ENCODE assay signal across 7 mouse cellular contexts in the genomic region with DNA sequence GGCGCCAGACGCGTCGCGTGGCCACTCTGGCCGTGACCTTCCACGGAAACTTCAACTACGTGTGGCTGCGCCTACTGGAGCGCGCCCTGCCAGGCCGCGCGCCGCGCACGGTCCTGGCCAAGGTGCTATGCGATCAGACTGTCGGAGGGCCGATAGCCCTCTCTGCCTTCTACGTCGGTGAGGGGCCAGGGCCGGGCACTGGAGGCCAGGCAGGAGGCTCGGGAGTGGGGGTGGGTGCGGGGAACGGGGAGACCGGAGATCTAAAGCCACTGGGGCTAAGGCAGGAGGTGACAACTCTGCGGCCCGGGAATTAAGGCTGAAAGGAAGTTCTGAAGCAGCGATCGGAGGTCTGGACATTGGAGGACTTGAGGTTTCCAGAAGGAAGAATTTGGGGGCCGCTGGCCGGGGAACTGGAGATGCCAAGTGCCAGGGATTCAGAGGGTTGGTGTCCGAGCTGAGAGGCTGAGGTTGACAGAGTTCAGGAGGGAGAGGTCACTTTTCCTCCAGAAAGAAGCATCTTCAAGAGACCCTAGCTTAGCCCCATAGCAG. TPM values are rescaled to one million over a fixed set of nuclear protein-coding genes. Genes with fewer than 3 reads are reported as not detected.
A peak's percentile ranks its signal among the peaks of the same experiment; 100 is the strongest.
DNase-seq lines count a peak whose midpoint lies in the region; ATAC-seq and TF ChIP-seq lines count a peak whose summit lies in the region.

No protein-coding gene starts in this region.

- H3K4me2 ChIP-seq in forebrain, embryonic 14.5 days (ENCODE audit: low read length): peak overlapping the region; percentile 99
- peak overlapping the region; percentile 94 for H3K4me2 ChIP-seq in intestine, postnatal 0 days (replicated peaks; ENCODE audit: low read depth)

- H3K4me1 ChIP-seq in megakaryocyte, embryonic 14.5 days: peaks cover 19% of the 10 kb centered on the region
- peaks cover 6% of the 10 kb centered on the region; the same call in 1 of the 2 replicates for H3K4me1 ChIP-seq in forebrain, embryonic 14.5 days (ENCODE audit: control insufficient read depth, insufficient read depth, low read length)
- H3K4me1 ChIP-seq in intestine, postnatal 0 days (replicated peaks; ENCODE audit: control insufficient read depth, insufficient read depth, low read length): no peaks in the 10 kb centered on the region
- peaks cover 7% of the 10 kb centered on the region; the same call in 1 of the 2 replicates for H3K4me1 ChIP-seq in olfactory bulb, adult 2 months (ENCODE audit: control insufficient read depth, insufficient read depth, low read length)

- no peak for TF ChIP-seq POLR2A in olfactory bulb, adult 2 months (IDR thresholded peaks at IDR 0.05; ENCODE audit: insufficient read depth, low read depth, low read length)

- WGBS in forebrain, embryonic 14.5 days: 2% methylated on average over 34 of the region's 34 CpGs
- 2% methylated on average over 34 of the region's 34 CpGs for WGBS in intestine, postnatal 0 days
- 2% methylated on average over 34 of the region's 34 CpGs for WGBS in olfactory bulb, adult 2 months

- no peak for ATAC-seq in megakaryocyte, adult 5-6 weeks (ENCODE audit: poor library complexity, severe bottlenecking)
- peak; percentile 75 for ATAC-seq in forebrain, embryonic 14.5 days
- peak; percentile 87 for ATAC-seq in intestine, postnatal 0 days

- no peak for DNase-seq in forebrain, embryonic 14.5 days (ENCODE audit: low spot score)
- no peak for DNase-seq in embryo, embryonic 10.5 days (ENCODE audit: low spot score)
- DNase-seq in embryo, embryonic 11 days: no peak

- peak overlapping the region; percentile 71 for H3K9ac ChIP-seq in forebrain, embryonic 14.5 days (ENCODE audit: low read length)
- peak overlapping the region; percentile 54; the same call in 1 of the 2 replicates for H3K9ac ChIP-seq in intestine, postnatal 0 days (ENCODE audit: low read depth, low read length)

- 0 out of 2 replicates have a peak overlapping the region, but pooled peaks have one; percentile 21 for H3K27ac ChIP-seq in forebrain, embryonic 14.5 days (ENCODE audit: low read depth, low read length)
- H3K27ac ChIP-seq in intestine, postnatal 0 days (ENCODE audit: low read depth, low read length): peak overlapping the region; percentile 28; the same call in 1 of the 2 replicates
- 0 out of 2 replicates have a peak overlapping the region, but pooled peaks have one; percentile 2 for H3K27ac ChIP-seq in olfactory bulb, adult 2 months (ENCODE audit: insufficient read depth, low read depth, low read length)

- H3K4me3 ChIP-seq in megakaryocyte, embryonic 14.5 days (replicated peaks): peak overlapping the region; percentile 80
- H3K4me3 ChIP-seq in forebrain, embryonic 14.5 days (ENCODE audit: low read depth, low read length): peak overlapping the region; percentile 63
- H3K4me3 ChIP-seq in intestine, postnatal 0 days (ENCODE audit: low read depth, low read length): peak overlapping the region; percentile 54
- peak overlapping the region; percentile 65 for H3K4me3 ChIP-seq in olfactory bulb, adult 2 months (ENCODE audit: insufficient read depth, low read depth, low read length)

- H3K9me3 ChIP-seq in megakaryocyte, embryonic 14.5 days: peaks cover 2% of the 10 kb centered on the region; the same call in 1 of the 2 replicates
- no peaks in the 10 kb centered on the region for H3K9me3 ChIP-seq in forebrain, embryonic 14.5 days (replicated peaks; ENCODE audit: control insufficient read depth, low read length)
- H3K9me3 ChIP-seq in intestine, postnatal 0 days (ENCODE audit: control insufficient read depth): no peaks in the 10 kb centered on the region

- peaks cover 36% of the 10 kb centered on the region for H3K27me3 ChIP-seq in megakaryocyte, embryonic 14.5 days (replicated peaks)
- peaks cover 4% of the 10 kb centered on the region; the same call in 1 of the 2 replicates for H3K27me3 ChIP-seq in forebrain, embryonic 14.5 days (replicated peaks; ENCODE audit: control insufficient read depth, insufficient read depth, low read length)
- no peaks in the 10 kb centered on the region for H3K27me3 ChIP-seq in intestine, postnatal 0 days (replicated peaks; ENCODE audit: control insufficient read depth, insufficient read depth, low read length)

- no peaks in the 10 kb centered on the region for H3K36me3 ChIP-seq in megakaryocyte, embryonic 14.5 days (replicated peaks; ENCODE audit: low read length)
- no peaks in the 10 kb centered on the region for H3K36me3 ChIP-seq in forebrain, embryonic 14.5 days (ENCODE audit: control insufficient read depth, insufficient read depth, low read length)
- H3K36me3 ChIP-seq in intestine, postnatal 0 days (ENCODE audit: control insufficient read depth, insufficient read depth): no peaks in the 10 kb centered on the region

- TF ChIP-seq CTCF in intestine, postnatal 0 days (IDR thresholded peaks at IDR 0.05; ENCODE audit: low read depth): no peak
- no peak for TF ChIP-seq CTCF in olfactory bulb, adult 2 months (IDR thresholded peaks at IDR 0.05; ENCODE audit: insufficient read depth, low read depth, low read length)

RNA-seq across cellular contexts. Expression of a gene that starts 38.0 kb away (rescaled TPM):
- 0.20 TPM in 1 of 2 replicates, not detected in the other for polyA plus RNA-seq in megakaryocyte, embryonic 14.5 days (2012; ENCODE audit: insufficient read depth, low replicate concordance)
- 0.87 and 1.7 TPM in 2 replicates for total RNA-seq in megakaryocyte, adult 5-6 weeks (2015)
- 0.12 and 0.37 TPM in 2 replicates for total RNA-seq in megakaryocyte, adult 5-6 weeks (2017)
- 11.8 and 12.1 TPM in 2 replicates for polyA plus RNA-seq in forebrain, embryonic 14.5 days (2014; fragmentation: Nextera tagmentation; extraction: Ambion mirVana)
- 5.2 and 8.6 TPM in 2 replicates for polyA plus RNA-seq in intestine, postnatal 0 days (2015; fragmentation: Nextera tagmentation; extraction: Ambion mirVana)
- not detected in 2 replicates for polyA plus RNA-seq in olfactory bulb, adult 2 months (2012; ENCODE audit: insufficient read depth, insufficient read length, low replicate concordance, missing spikeins)

RNA-seq across cellular contexts. Expression of a gene that starts 38.0 kb away (rescaled TPM):
- polyA plus RNA-seq in megakaryocyte, embryonic 14.5 days (2012; ENCODE audit: insufficient read depth, low replicate concordance): 5.4 and 11.4 TPM in 2 replicates
- 38.3 and 46.8 TPM in 2 replicates for total RNA-seq in megakaryocyte, adult 5-6 weeks (2015)
- total RNA-seq in megakaryocyte, adult 5-6 weeks (2017): 44.7 and 56.9 TPM in 2 replicates
- polyA plus RNA-seq in forebrain, embryonic 14.5 days (2014; fragmentation: Nextera tagmentation; extraction: Ambion mirVana): 62.2 and 66.4 TPM in 2 replicates
- polyA plus RNA-seq in intestine, postnatal 0 days (2015; fragmentation: Nextera tagmentation; extraction: Ambion mirVana): 59.5 and 61.1 TPM in 2 replicates
- polyA plus RNA-seq in olfactory bulb, adult 2 months (2012; ENCODE audit: insufficient read depth, insufficient read length, low replicate concordance, missing spikeins): not detected in 2 replicates

RNA-seq across cellular contexts. Expression of a gene that starts 45.5 kb away (rescaled TPM):
- 0.43 TPM in 1 of 2 replicates, not detected in the other for polyA plus RNA-seq in megakaryocyte, embryonic 14.5 days (2012; ENCODE audit: insufficient read depth, low replicate concordance)
- total RNA-seq in megakaryocyte, adult 5-6 weeks (2015): not detected in 2 replicates
- not detected in 2 replicates for total RNA-seq in megakaryocyte, adult 5-6 weeks (2017)
- polyA plus RNA-seq in forebrain, embryonic 14.5 days (2014; fragmentation: Nextera tagmentation; extraction: Ambion mirVana): 142 and 156 TPM in 2 replicates
- 0.85 and 2.0 TPM in 2 replicates for polyA plus RNA-seq in intestine, postnatal 0 days (2015; fragmentation: Nextera tagmentation; extraction: Ambion mirVana)
- polyA plus RNA-seq in olfactory bulb, adult 2 months (2012; ENCODE audit: insufficient read depth, insufficient read length, low replicate concordance, missing spikeins): 782 TPM in 1 of 2 replicates, not detected in the other

RNA-seq across cellular contexts. Expression of a gene that starts 45.8 kb away (rescaled TPM):
- 0.76 TPM in 1 of 2 replicates, not detected in the other for polyA plus RNA-seq in megakaryocyte, embryonic 14.5 days (2012; ENCODE audit: insufficient read depth, low replicate concordance)
- not detected in 2 replicates for total RNA-seq in megakaryocyte, adult 5-6 weeks (2015)
- 0.22 TPM in 1 of 2 replicates, not detected in the other for total RNA-seq in megakaryocyte, adult 5-6 weeks (2017)
- 0.37 and 0.42 TPM in 2 replicates for polyA plus RNA-seq in forebrain, embryonic 14.5 days (2014; fragmentation: Nextera tagmentation; extraction: Ambion mirVana)
- polyA plus RNA-seq in intestine, postnatal 0 days (2015; fragmentation: Nextera tagmentation; extraction: Ambion mirVana): not detected in 2 replicates
- polyA plus RNA-seq in olfactory bulb, adult 2 months (2012; ENCODE audit: insufficient read depth, insufficient read length, low replicate concordance, missing spikeins): not detected in 2 replicates
